Mouse (Mus musculus): ENCODE data around the gene Dnajc5. TPM values are rescaled to one million over a fixed set of nuclear protein-coding genes. Genes with fewer than 3 reads are reported as not detected.
A peak's percentile ranks its signal among the peaks of the same experiment; 100 is the strongest.

Gene Dnajc5
- 107 and 120 TPM in 2 replicates for polyA plus RNA-seq (2014; fragmentation: Nextera tagmentation; extraction: Ambion mirVana)

DNA sequence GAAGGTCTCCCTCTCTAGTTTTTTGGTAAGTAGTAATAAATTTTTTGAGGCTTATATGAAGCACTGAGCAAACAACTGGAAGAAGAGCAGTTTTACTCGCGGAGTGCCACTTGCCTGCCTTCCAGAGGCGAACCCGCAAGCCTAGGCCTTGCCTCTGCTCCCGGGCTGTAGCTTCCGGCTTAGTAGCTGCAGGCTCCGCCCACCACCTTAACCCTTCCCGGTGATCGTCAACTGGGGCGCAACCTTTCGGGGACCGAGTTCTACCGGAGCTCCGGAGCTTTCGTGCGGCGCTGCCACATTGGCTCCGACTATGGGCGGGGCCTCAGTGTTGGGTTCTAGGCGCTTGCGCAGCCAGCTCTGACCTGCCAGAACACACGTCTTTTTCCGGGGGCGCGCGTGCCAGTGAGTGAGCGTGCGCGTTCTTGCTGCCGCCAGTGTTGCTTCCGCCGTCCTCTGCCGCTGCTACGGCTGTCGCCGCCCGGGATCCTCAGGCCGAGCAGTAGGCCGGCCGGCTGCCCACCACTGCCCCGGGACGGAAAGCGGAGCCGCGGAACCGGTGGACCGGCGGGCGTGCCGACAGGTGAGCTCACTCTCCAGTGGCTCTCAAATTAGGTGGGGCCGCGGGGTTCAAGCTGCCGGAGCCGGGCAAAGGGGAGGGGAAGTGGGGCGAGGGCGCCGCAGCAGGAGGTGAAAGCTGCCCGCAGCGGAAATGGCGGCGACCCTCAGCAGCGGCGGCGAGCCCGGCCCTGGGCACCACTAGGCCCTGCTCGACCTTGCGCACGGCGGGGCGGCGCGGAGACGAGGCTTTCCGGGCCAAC lies at the start of gene Dnajc5:
Gene Dnajc5 (plus strand): TSS at position 368 of the 818 bp plus-strand sequence.
- DNase-seq (ENCODE audit: low spot score): peak; percentile 98
- Histone ChIP-seq H3K4me1 (ENCODE audit: control insufficient read depth, insufficient read depth, low read length) (peaks cover 15% of the 10 kb centered on the region), H3K9me3 (ENCODE audit: control insufficient read depth, low read length) (no peaks in the 10 kb centered on the region), H3K9ac (ENCODE audit: low read length) (peak within 1 kb of the TSS; percentile 93), H3K36me3 (ENCODE audit: control insufficient read depth, insufficient read depth, low read length) (peaks cover 8% of the 10 kb centered on the region), H3K4me2 (ENCODE audit: low read depth) (peak within 1 kb of the TSS; percentile 63), H3K27me3 (ENCODE audit: control insufficient read depth, insufficient read depth, low read length) (no peaks in the 10 kb centered on the region), H3K27ac (ENCODE audit: low read depth, low read length) (peak within 1 kb of the TSS; percentile 96), H3K4me3 (ENCODE audit: low read depth, low read length) (peak within 1 kb of the TSS; percentile 94)
- under 1% methylated on average over 68 of the region's 74 CpGs for WGBS
- ATAC-seq (ENCODE audit: insufficient read depth, low FRiP score, low TSS enrichment): peak; percentile 96

DNA sequence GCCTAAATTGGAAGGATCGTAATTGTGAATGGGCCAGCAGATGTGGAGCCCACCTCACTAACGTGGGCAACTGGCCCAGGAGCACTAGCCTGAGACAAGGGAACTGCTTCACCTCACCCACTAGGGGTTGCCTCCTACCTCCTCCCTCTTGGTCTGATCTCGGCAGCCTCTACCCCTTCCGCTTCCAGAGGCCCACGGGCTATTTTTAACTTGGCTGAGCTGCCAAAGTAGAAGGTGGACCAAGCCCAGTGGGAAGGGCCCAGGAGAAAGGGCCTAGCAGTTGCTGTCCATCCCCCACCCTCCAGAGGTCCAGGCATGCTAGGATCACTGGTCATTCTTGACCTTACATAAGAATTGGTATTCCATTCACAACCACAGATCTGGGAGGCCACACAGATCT lies 49.0 kb upstream of the Dnajc5 start:
- Histone ChIP-seq H3K4me2 (ENCODE audit: low read depth) (no peak overlapping the region), H3K36me3 (ENCODE audit: control insufficient read depth, insufficient read depth, low read length) (no peaks in the 10 kb centered on the region), H3K4me1 (ENCODE audit: control insufficient read depth, insufficient read depth, low read length) (no peaks in the 10 kb centered on the region), H3K9ac (ENCODE audit: low read length) (no peak overlapping the region), H3K27ac (ENCODE audit: low read depth, low read length) (no peak overlapping the region), H3K9me3 (ENCODE audit: control insufficient read depth, low read length) (no peaks in the 10 kb centered on the region), H3K27me3 (ENCODE audit: control insufficient read depth, insufficient read depth, low read length) (no peaks in the 10 kb centered on the region), H3K4me3 (ENCODE audit: low read depth, low read length) (no peak overlapping the region)
- ATAC-seq (ENCODE audit: insufficient read depth, low FRiP score, low TSS enrichment) (no peak), DNase-seq (ENCODE audit: low spot score) (no peak)
- whole genome bisulfite sequencing: 61% methylated on average over 5 of the region's 5 CpGs

DNA sequence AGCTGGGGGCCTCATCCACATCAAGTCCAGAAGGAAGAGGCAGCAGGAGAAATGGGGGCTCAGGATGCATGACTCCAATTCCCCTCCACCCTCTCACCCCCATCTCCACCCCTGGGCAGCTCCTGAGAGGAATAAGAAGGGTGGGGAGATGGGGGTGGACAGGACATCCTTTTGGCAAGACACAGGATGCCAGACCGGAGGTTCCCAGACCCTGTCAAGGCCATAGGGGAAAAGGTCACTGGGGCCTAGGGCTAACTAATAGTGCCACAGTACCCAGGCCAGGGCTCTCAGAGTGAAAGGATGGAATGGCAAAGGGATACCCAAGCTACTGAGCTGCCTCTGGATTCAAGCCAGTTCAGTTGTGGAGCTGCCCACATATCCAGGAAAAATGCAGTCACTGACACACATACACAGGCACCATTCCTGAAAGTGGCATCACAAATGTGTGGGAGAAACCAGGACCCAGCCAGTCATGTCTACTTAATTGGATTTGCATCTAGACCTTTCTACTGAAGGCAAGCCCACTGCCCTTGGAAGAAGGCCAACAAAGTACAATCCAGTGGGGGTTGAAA lies 47.9 kb upstream of the Dnajc5 start:
- ATAC-seq (ENCODE audit: insufficient read depth, low FRiP score, low TSS enrichment) (no peak), DNase-seq (ENCODE audit: low spot score) (no peak)
- Histone ChIP-seq H3K27me3 (ENCODE audit: control insufficient read depth, insufficient read depth, low read length) (no peaks in the 10 kb centered on the region), H3K4me1 (ENCODE audit: control insufficient read depth, insufficient read depth, low read length) (no peaks in the 10 kb centered on the region), H3K4me3 (ENCODE audit: low read depth, low read length) (no peak overlapping the region), H3K9ac (ENCODE audit: low read length) (no peak overlapping the region), H3K9me3 (ENCODE audit: control insufficient read depth, low read length) (no peaks in the 10 kb centered on the region), H3K4me2 (ENCODE audit: low read depth) (no peak overlapping the region), H3K36me3 (ENCODE audit: control insufficient read depth, insufficient read depth, low read length) (no peaks in the 10 kb centered on the region), H3K27ac (ENCODE audit: low read depth, low read length) (no peak overlapping the region)
- 79% methylated on average over 1 of the region's 1 CpGs for WGBS

DNA sequence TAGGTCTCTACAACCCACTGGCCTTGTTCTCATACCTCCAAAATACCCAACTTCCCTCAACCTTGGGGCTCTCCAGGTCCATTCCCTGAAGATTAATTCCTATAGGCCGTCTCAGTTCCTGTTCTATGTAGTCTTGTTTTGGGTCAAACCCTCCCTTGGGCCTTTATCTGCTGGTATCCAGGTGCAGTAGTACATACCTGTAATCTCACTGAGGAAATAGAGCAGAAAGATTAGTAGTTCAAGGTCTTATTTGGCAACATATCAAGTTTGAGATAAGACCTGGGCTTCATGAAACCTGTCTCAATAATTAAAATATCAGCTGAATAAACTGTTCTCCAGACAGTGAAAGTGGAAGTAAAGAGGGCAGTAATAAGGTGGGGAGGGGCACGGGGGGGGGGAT lies 37.2 kb upstream of the Dnajc5 start:
- DNase-seq (ENCODE audit: low spot score): no peak
- no peak overlapping the region for H3K4me2 ChIP-seq (ENCODE audit: low read depth)
- ATAC-seq (ENCODE audit: insufficient read depth, low FRiP score, low TSS enrichment): no peak
- H3K9ac ChIP-seq (ENCODE audit: low read length): no peak overlapping the region
- H3K4me3 ChIP-seq (ENCODE audit: low read depth, low read length): no peak overlapping the region
- WGBS: 54% methylated on average over 2 of the region's 2 CpGs
- H3K4me1 ChIP-seq (ENCODE audit: control insufficient read depth, insufficient read depth, low read length): peaks cover 19% of the 10 kb centered on the region
- no peak overlapping the region for H3K27ac ChIP-seq (ENCODE audit: low read depth, low read length)
- H3K9me3 ChIP-seq (ENCODE audit: control insufficient read depth, low read length): no peaks in the 10 kb centered on the region
- H3K27me3 ChIP-seq (ENCODE audit: control insufficient read depth, insufficient read depth, low read length): no peaks in the 10 kb centered on the region
- no peaks in the 10 kb centered on the region for H3K36me3 ChIP-seq (ENCODE audit: control insufficient read depth, insufficient read depth, low read length)

DNA sequence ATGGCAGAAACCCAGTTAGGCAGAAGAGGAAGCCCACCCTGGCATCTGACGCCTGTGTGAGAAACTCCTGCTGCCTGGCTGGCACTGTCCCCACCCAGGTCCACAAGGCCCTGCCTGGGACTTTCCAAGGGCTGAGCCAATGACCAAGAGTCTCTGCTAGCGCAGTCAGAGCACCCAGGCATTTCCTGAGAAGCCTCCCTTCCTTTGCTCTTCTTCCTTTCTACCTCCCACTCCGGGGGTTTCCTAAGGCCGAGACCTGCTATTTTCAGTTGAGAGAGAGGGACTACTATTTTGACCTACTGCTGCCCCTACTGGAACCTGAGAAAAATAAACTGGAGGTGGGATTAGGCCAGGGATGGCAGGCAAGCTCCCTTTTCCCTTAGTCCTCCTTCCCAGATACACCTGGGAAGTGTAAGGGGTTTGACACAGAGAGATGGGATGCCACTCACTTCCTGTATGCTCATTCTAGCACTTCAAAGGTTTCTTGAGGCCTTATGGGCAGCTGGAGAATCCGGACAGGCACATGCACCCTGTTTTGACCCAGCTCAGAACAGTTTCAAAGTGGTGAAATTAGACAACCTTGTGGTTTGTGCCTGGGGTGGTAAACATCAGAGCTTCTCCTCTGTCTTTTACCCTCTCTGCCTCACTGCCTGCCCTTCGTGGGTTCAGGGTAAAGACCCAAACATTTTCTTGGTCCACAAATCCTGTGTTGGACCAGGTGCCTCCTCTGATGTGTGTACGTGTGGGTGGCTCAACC lies 36.5 kb upstream of the Dnajc5 start:
- Histone ChIP-seq H3K4me2 (ENCODE audit: low read depth) (no peak overlapping the region), H3K4me3 (ENCODE audit: low read depth, low read length) (no peak overlapping the region), H3K27me3 (ENCODE audit: control insufficient read depth, insufficient read depth, low read length) (no peaks in the 10 kb centered on the region), H3K36me3 (ENCODE audit: control insufficient read depth, insufficient read depth, low read length) (no peaks in the 10 kb centered on the region), H3K9ac (ENCODE audit: low read length) (0 out of 2 replicates have a peak overlapping the region, but pooled peaks have one; percentile 29), H3K9me3 (ENCODE audit: control insufficient read depth, low read length) (no peaks in the 10 kb centered on the region), H3K4me1 (ENCODE audit: control insufficient read depth, insufficient read depth, low read length) (peaks cover 19% of the 10 kb centered on the region), H3K27ac (ENCODE audit: low read depth, low read length) (no peak overlapping the region)
- 41% methylated on average over 7 of the region's 7 CpGs for WGBS
- DNase-seq (ENCODE audit: low spot score) (peak; percentile 14), ATAC-seq (ENCODE audit: insufficient read depth, low FRiP score, low TSS enrichment) (no peak)

DNA sequence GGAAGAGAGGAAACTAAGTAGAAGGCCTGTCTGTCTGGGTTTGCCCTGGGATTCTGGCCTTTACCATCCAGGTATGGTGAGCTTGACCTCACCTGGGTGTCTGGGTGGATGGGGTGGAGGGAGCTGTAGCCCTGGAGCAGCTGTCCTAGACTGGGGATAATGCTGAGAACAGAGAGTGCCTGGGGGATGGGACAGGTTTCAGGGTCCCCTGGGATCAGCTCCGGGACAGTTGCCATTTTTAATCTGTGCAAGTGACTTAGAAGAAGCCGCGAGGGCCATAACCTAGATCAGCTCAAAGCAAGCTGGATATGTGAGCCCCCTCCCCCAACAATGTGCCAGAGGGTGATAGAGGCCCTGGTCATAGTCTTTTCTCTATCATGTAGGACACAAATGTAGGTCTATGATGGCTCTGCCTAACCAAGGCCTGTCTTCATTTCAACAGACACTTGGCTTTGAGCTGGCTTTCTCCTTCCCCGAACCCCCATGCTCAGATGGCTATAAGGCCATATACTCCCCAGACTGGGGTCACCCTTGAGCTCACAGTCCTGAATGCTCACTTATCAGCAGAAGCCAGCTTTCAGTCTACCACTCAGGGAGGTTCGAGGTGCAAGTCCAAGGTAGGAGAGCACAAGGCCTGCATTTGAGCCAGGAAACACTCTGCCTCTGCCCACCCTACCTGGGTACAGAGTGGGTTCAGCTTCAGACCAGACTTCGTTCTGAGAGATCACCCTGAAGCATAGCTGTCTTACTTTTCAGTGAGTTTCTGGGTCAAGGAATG lies 35.6 kb upstream of the Dnajc5 start:
- no peak overlapping the region for H3K9ac ChIP-seq (ENCODE audit: low read length)
- no peak overlapping the region for H3K4me3 ChIP-seq (ENCODE audit: low read depth, low read length)
- H3K4me2 ChIP-seq (ENCODE audit: low read depth): no peak overlapping the region
- H3K4me1 ChIP-seq (ENCODE audit: control insufficient read depth, insufficient read depth, low read length): peaks cover 19% of the 10 kb centered on the region
- H3K27ac ChIP-seq (ENCODE audit: low read depth, low read length): no peak overlapping the region
- no peaks in the 10 kb centered on the region for H3K27me3 ChIP-seq (ENCODE audit: control insufficient read depth, insufficient read depth, low read length)
- DNase-seq (ENCODE audit: low spot score): no peak
- H3K36me3 ChIP-seq (ENCODE audit: control insufficient read depth, insufficient read depth, low read length): no peaks in the 10 kb centered on the region
- ATAC-seq (ENCODE audit: insufficient read depth, low FRiP score, low TSS enrichment): no peak
- no peaks in the 10 kb centered on the region for H3K9me3 ChIP-seq (ENCODE audit: control insufficient read depth, low read length)
- WGBS: 80% methylated on average over 6 of the region's 6 CpGs

DNA sequence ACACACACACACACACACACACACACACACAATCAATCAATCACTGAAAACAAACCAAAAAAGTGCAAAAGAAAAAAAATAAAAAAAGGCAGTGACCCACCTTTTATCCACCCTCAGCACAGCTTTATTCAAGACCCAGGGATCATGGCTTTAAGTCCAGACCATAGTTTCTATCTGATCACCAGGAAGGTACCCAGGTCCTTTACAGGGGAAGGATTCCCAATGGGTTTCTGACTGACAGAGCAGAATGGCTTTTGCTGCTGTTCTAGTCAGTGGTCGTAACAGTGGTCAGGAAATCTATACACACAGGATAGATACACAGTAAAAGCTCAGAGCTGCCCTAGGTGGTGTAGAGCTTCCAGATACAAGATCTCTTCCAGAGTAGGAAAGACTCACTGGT lies 34.5 kb upstream of the Dnajc5 start:
- Histone ChIP-seq H3K4me2 (ENCODE audit: low read depth) (no peak overlapping the region), H3K4me1 (ENCODE audit: control insufficient read depth, insufficient read depth, low read length) (peaks cover 19% of the 10 kb centered on the region), H3K9ac (ENCODE audit: low read length) (no peak overlapping the region), H3K27ac (ENCODE audit: low read depth, low read length) (peak overlapping the region; percentile 61), H3K27me3 (ENCODE audit: control insufficient read depth, insufficient read depth, low read length) (no peaks in the 10 kb centered on the region), H3K9me3 (ENCODE audit: control insufficient read depth, low read length) (no peaks in the 10 kb centered on the region), H3K4me3 (ENCODE audit: low read depth, low read length) (no peak overlapping the region), H3K36me3 (ENCODE audit: control insufficient read depth, insufficient read depth, low read length) (no peaks in the 10 kb centered on the region)
- DNase-seq (ENCODE audit: low spot score) (no peak), ATAC-seq (ENCODE audit: insufficient read depth, low FRiP score, low TSS enrichment) (no peak)
- 22% methylated on average over 1 of the region's 1 CpGs for WGBS
